Mouse (Mus musculus) left cerebral cortex, adult 11 months (tissue): ENCODE measurements around the gene Gmppb.
A peak's percentile ranks its signal among the peaks of the same experiment; 100 is the strongest.

Source experiments
- DNase-seq: peaks from one replicate; pipeline ENCODE4 v3.0.0; 2022; ENCODE audit warnings: low spot score

The Gmppb gene

GRCm38 (mm10) chr9:108073141-108073930 is 24.3 kb downstream of the Gmppb start:
- no peak for DNase-seq

GRCm38 (mm10) chr9:108080168-108080567 is 31.1 kb downstream of the Gmppb start, which contains the start of gene Mst1:
Mst1 (plus strand) TSS chr9:108080436.
- no peak for DNase-seq

- DNase-seq, result no peak
These were observed 33.5 kb downstream of the Gmppb start for GRCm38 (mm10) chr9:108082549-108082948.

GRCm38 (mm10) chr9:108082988-108083431 is 34.0 kb downstream of the Gmppb start, which contains the start of gene Rnf123:
Rnf123 (minus strand) TSS chr9:108083346.
- DNase-seq, result no peak

- DNase-seq, result no peak
These were observed 34.5 kb downstream of the Gmppb start for GRCm38 (mm10) chr9:108083561-108083960.

GRCm38 (mm10) chr9:108085261-108085660 is 36.2 kb downstream of the Gmppb start:
- no peak for DNase-seq

- DNase-seq, result no peak
These were observed 41.6 kb downstream of the Gmppb start for GRCm38 (mm10) chr9:108090611-108091120.

GRCm38 (mm10) chr9:108093586-108093985 is 44.5 kb downstream of the Gmppb start:
- no peak for DNase-seq

GRCm38 (mm10) chr9:108094184-108094941 is 45.3 kb downstream of the Gmppb start, which contains the start of gene Apeh:
Apeh (minus strand) TSS chr9:108094606.
- peak; percentile 77 for DNase-seq

- DNase-seq, result no peak
These were observed 46.0 kb downstream of the Gmppb start for GRCm38 (mm10) chr9:108094998-108095411.

GRCm38 (mm10) chr9:108095518-108095917 is 46.5 kb downstream of the Gmppb start:
- no peak for DNase-seq

- no peak for DNase-seq
These were observed 47.1 kb downstream of the Gmppb start for GRCm38 (mm10) chr9:108095949-108096712.

GRCm38 (mm10) chr9:108099619-108100018 is 50.6 kb downstream of the Gmppb start:
- DNase-seq, result no peak
